ENCODE assay signal across 8 mouse cellular contexts in genomic region chr4:154877864-154878548, GRCm38 (mm10). TPM values are rescaled to one million over a fixed set of nuclear protein-coding genes. Genes with fewer than 3 reads are reported as not detected.
DNase-seq lines count a peak whose midpoint lies in the region; ATAC-seq and TF ChIP-seq lines count a peak whose summit lies in the region.

No protein-coding gene starts in this region.

- TF ChIP-seq POLR2A in bone marrow macrophage, adult 2 months (IDR thresholded peaks at IDR 0.05; ENCODE audit: borderline replicate concordance, low read depth, low read length) = no peak
- TF ChIP-seq POLR2A in embryonic fibroblast, embryonic 13.5 days (IDR thresholded peaks at IDR 0.05; ENCODE audit: low read depth, low read length) = peak; percentile 87

- peaks cover 4% of the 10 kb centered on the region for H3K4me1 ChIP-seq in bone marrow macrophage, adult 2 months (ENCODE audit: control insufficient read depth, insufficient read depth, low read length)
- H3K4me1 ChIP-seq in embryonic fibroblast, embryonic 13.5 days (ENCODE audit: control insufficient read depth, insufficient read depth, low read length) = no peaks in the 10 kb centered on the region
- H3K4me1 ChIP-seq in kidney, embryonic 14.5 days (ENCODE audit: control insufficient read depth, insufficient read depth, low read length) = peaks cover 9% of the 10 kb centered on the region

- H3K4me2 ChIP-seq in kidney, embryonic 14.5 days (replicated peaks; ENCODE audit: low read depth, low read length) = peak overlapping the region; percentile 49

- peak overlapping the region; percentile 53 for H3K4me3 ChIP-seq in bone marrow macrophage, adult 2 months (ENCODE audit: insufficient read depth, low read length)
- peak overlapping the region; percentile 30 for H3K4me3 ChIP-seq in embryonic fibroblast, embryonic 13.5 days (ENCODE audit: insufficient read depth, low read length)
- peak overlapping the region; percentile 34 for H3K4me3 ChIP-seq in kidney, embryonic 14.5 days (ENCODE audit: low read length)

- H3K9me3 ChIP-seq in kidney, embryonic 14.5 days (ENCODE audit: control insufficient read depth, low read length) = no peaks in the 10 kb centered on the region

- H3K27me3 ChIP-seq in kidney, embryonic 14.5 days (ENCODE audit: control insufficient read depth, insufficient read depth, low read length) = no peaks in the 10 kb centered on the region

- 0 out of 2 replicates have a peak overlapping the region, but pooled peaks have one; percentile 2 for H3K27ac ChIP-seq in bone marrow macrophage, adult 2 months (ENCODE audit: insufficient read depth, low read depth, low read length)
- H3K27ac ChIP-seq in embryonic fibroblast, embryonic 13.5 days (ENCODE audit: insufficient read depth, low read length) = peak overlapping the region; percentile 60
- H3K27ac ChIP-seq in kidney, embryonic 14.5 days (ENCODE audit: low read depth, low read length) = peak overlapping the region; percentile 69; the same call in 1 of the 2 replicates

- no peaks in the 10 kb centered on the region for H3K36me3 ChIP-seq in kidney, embryonic 14.5 days (ENCODE audit: control insufficient read depth, insufficient read depth, low read length)

- DNase-seq in A20 (ENCODE audit: low read depth, low spot score) (peak; percentile 88), liver (peak; percentile 96)
- DNase-seq in heart, adult 9 months (ENCODE audit: low spot score in 2 of 2) = peak; percentile 81 to 90
- DNase-seq in spleen, postnatal 4 days (ENCODE audit: low spot score in 2 of 2) = peak; percentile 93 to 99

- TF ChIP-seq CTCF in bone marrow macrophage, adult 2 months (IDR thresholded peaks at IDR 0.05; ENCODE audit: low read depth, low read length) = peak; percentile 61
- TF ChIP-seq CTCF in embryonic fibroblast, embryonic 13.5 days (IDR thresholded peaks at IDR 0.05; ENCODE audit: borderline replicate concordance, insufficient read depth, low read length) = peak; percentile 76

- ATAC-seq in kidney, embryonic 14.5 days (ENCODE audit: low FRiP score, low TSS enrichment) = peak; percentile 99
- peak; percentile 97 for ATAC-seq in monocyte, adult 5-6 weeks (replicated peaks; ENCODE audit: insufficient number of reproducible peaks, low FRiP score, low TSS enrichment, poor library complexity, severe bottlenecking)

- H3K9ac ChIP-seq in kidney, embryonic 14.5 days (ENCODE audit: low read depth, low read length) = peak overlapping the region; percentile 56; the same call in 1 of the 2 replicates

- WGBS in kidney, embryonic 14.5 days = 10% methylated on average over 18 of the region's 18 CpGs

RNA-seq across cellular contexts. Expression of gene Mmel1, which starts 8.6 kb away (rescaled TPM):
- polyA plus RNA-seq in bone marrow macrophage, adult 2 months (2012; ENCODE audit: insufficient read depth, insufficient read length, missing spikeins) = not detected in 2 replicates
- polyA plus RNA-seq in embryonic fibroblast, embryonic 13.5 days (2011; ENCODE audit: insufficient read length, low read depth, missing spikeins) = not detected in 2 replicates
- polyA plus RNA-seq in kidney, embryonic 14.5 days (2014; fragmentation: Nextera tagmentation; extraction: Ambion mirVana) = not detected in 2 replicates
- 0.29 to 0.39 TPM in 2 of 3 replicates, not detected in the other for total RNA-seq in monocyte, adult 5-6 weeks (2017)

RNA-seq across cellular contexts. Expression of gene Fam213b, which starts 20.9 kb away (rescaled TPM):
- 34.3 and 38.2 TPM in 2 replicates for polyA plus RNA-seq in bone marrow macrophage, adult 2 months (2012; ENCODE audit: insufficient read depth, insufficient read length, missing spikeins)
- 13.2 and 13.7 TPM in 2 replicates for polyA plus RNA-seq in embryonic fibroblast, embryonic 13.5 days (2011; ENCODE audit: insufficient read length, low read depth, missing spikeins)
- 37.6 and 39.1 TPM in 2 replicates for polyA plus RNA-seq in kidney, embryonic 14.5 days (2014; fragmentation: Nextera tagmentation; extraction: Ambion mirVana)
- total RNA-seq in monocyte, adult 5-6 weeks (2017) = 3.1 to 3.5 TPM (median 3.3 TPM) in 3 replicates

RNA-seq across cellular contexts. Expression of gene Ttc34, which starts 40.7 kb away (rescaled TPM):
- not detected in 2 replicates for polyA plus RNA-seq in bone marrow macrophage, adult 2 months (2012; ENCODE audit: insufficient read depth, insufficient read length, missing spikeins)
- polyA plus RNA-seq in embryonic fibroblast, embryonic 13.5 days (2011; ENCODE audit: insufficient read length, low read depth, missing spikeins) = not detected in 2 replicates
- polyA plus RNA-seq in kidney, embryonic 14.5 days (2014; fragmentation: Nextera tagmentation; extraction: Ambion mirVana) = 0.24 and 0.31 TPM in 2 replicates
- not detected in 3 replicates for total RNA-seq in monocyte, adult 5-6 weeks (2017)

RNA-seq across cellular contexts. Expression of gene Tnfrsf14, which starts 50.4 kb away (rescaled TPM):
- polyA plus RNA-seq in bone marrow macrophage, adult 2 months (2012; ENCODE audit: insufficient read depth, insufficient read length, missing spikeins) = 117 and 135 TPM in 2 replicates
- 4.8 and 17.6 TPM in 2 replicates for polyA plus RNA-seq in embryonic fibroblast, embryonic 13.5 days (2011; ENCODE audit: insufficient read length, low read depth, missing spikeins)
- 0.42 and 0.47 TPM in 2 replicates for polyA plus RNA-seq in kidney, embryonic 14.5 days (2014; fragmentation: Nextera tagmentation; extraction: Ambion mirVana)
- total RNA-seq in monocyte, adult 5-6 weeks (2017) = 20.8 to 45.5 TPM (median 29.3 TPM) in 3 replicates

Comparison
In these comparisons a context has a peak if more than half of its experiments do, and no peak if none do; other contexts are left out.
1. Peak in every context shown above with its lines: DNase-seq, ATAC-seq, H3K4me3 ChIP-seq and H3K27ac ChIP-seq.
2. H3K27ac ChIP-seq: peak in every context shown above with its lines; median percentile 69 in kidney, embryonic 14.5 days; 60 in embryonic fibroblast, embryonic 13.5 days; 2 in bone marrow macrophage, adult 2 months.